Comparison of ENCODE assay signal across 25 mouse cellular contexts in the genomic region with DNA sequence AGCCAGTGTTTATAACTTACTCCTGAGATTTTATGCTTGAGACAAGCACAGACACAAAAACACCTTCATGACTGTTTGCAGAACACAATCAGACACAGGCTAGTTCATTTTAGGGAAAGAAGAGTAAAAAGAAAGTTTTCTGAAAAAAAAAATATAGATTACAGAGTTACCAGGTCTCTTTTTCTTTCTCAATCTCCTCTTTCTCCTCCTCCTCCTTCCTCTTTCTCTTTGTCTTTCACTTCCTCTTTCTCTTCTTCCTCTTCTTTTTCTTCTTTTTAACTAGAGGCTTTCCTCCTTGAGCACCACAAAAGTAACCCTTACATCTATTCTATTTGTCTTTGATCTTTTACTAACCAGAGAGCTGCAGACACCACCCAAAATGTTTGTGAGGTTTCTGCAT. TPM values are rescaled to one million over a fixed set of nuclear protein-coding genes. Genes with fewer than 3 reads are reported as not detected.
DNase-seq lines count a peak whose midpoint lies in the region; ATAC-seq lines count a peak whose summit lies in the region.
"Had no signal": no experiment of that assay in that cellular context is flagged by ENCODE, and none has a peak within 500 bp of the region (broad histone marks: within the 10 kb centered on the region; RNA-seq: fewer than 3 reads in every experiment).

No protein-coding gene starts in this region.

- H3K4me1 ChIP-seq in forebrain, embryonic 13.5 days: no peaks in the 10 kb centered on the region
- H3K4me1 ChIP-seq: embryonic facial prominence, embryonic 15.5 days; forebrain, embryonic 10.5 days; forebrain, embryonic 15.5 days; heart, embryonic 10.5 days had no signal

- H3K27ac ChIP-seq in macrophage: peak overlapping the region; percentile 32
- no peak overlapping the region for H3K27ac ChIP-seq in forebrain, embryonic 13.5 days
- H3K27ac ChIP-seq: embryonic facial prominence, embryonic 15.5 days; forebrain, embryonic 10.5 days; forebrain, embryonic 15.5 days; heart, embryonic 10.5 days; hindbrain, embryonic 14.5 days had no signal

- H3K27me3 ChIP-seq in forebrain, embryonic 13.5 days: no peaks in the 10 kb centered on the region
- H3K27me3 ChIP-seq: embryonic facial prominence, embryonic 15.5 days; forebrain, embryonic 15.5 days had no signal

- DNase-seq in A20 (ENCODE audit: low read depth, low spot score): peak; percentile 61
- peak; percentile 45 for DNase-seq in MEL-GATA-1-ER (ENCODE audit: extremely low read depth, low read depth)
- no peak for DNase-seq in heart, postnatal 10 days
- no peak for DNase-seq in left cerebral cortex, adult 18-20 months (ENCODE audit: low spot score in 2 of 2)
- DNase-seq: adrenal gland, postnatal 14 days; cerebellum, adult 18-20 months; cerebellum, adult 9-11 months; cerebellum, postnatal 36 days; embryo, embryonic 11 days; gastrocnemius, postnatal 36 days; heart, adult 18-20 months; heart, postnatal 14 days had no signal

- intact Hi-C loops in heart, postnatal 10 days (cut with DNase I): no loop called here

- no peak overlapping the region for H3K4me3 ChIP-seq in macrophage (ENCODE audit: inconsistent target)
- no peak overlapping the region for H3K4me3 ChIP-seq in forebrain, embryonic 13.5 days
- H3K4me3 ChIP-seq: embryonic facial prominence, embryonic 15.5 days; erythroblast, embryonic 14.5 days; forebrain, embryonic 10.5 days; forebrain, embryonic 15.5 days; heart, embryonic 10.5 days had no signal

- H3K9ac ChIP-seq in forebrain, embryonic 13.5 days: no peak overlapping the region
- H3K9ac ChIP-seq: embryonic facial prominence, embryonic 15.5 days; forebrain, embryonic 15.5 days; hindbrain, embryonic 14.5 days had no signal

- H3K79me2 ChIP-seq in macrophage (ENCODE audit: inconsistent target): no peaks in the 10 kb centered on the region; the same call in 1 of the 2 replicates

- no peaks in the 10 kb centered on the region for H3K36me3 ChIP-seq in macrophage (ENCODE audit: inconsistent target)
- no peaks in the 10 kb centered on the region for H3K36me3 ChIP-seq in forebrain, embryonic 13.5 days (ENCODE audit: poor library complexity, severe bottlenecking)
- H3K36me3 ChIP-seq: embryonic facial prominence, embryonic 15.5 days; forebrain, embryonic 10.5 days; forebrain, embryonic 15.5 days; heart, embryonic 10.5 days had no signal

- H3K9me3 ChIP-seq in forebrain, embryonic 13.5 days (replicated peaks): no peaks in the 10 kb centered on the region
- H3K9me3 ChIP-seq: embryonic facial prominence, embryonic 15.5 days; forebrain, embryonic 10.5 days; forebrain, embryonic 15.5 days; heart, embryonic 10.5 days had no signal

- no peak overlapping the region for H3K4me2 ChIP-seq in forebrain, embryonic 13.5 days
- H3K4me2 ChIP-seq: embryonic facial prominence, embryonic 15.5 days; forebrain, embryonic 15.5 days; hindbrain, embryonic 14.5 days had no signal

- peak; percentile 57; the same call in 1 of the 2 replicates for ATAC-seq in neutrophil, adult 5-6 weeks (ENCODE audit: extremely low read depth, insufficient number of reproducible peaks, low FRiP score, poor library complexity, severe bottlenecking)
- no peak for ATAC-seq in forebrain, embryonic 13.5 days
- ATAC-seq: forebrain, embryonic 15.5 days had no signal

RNA-seq across cellular contexts. Expression of gene Fam111a, which starts 18.7 kb away (rescaled TPM):
- total RNA-seq in macrophage (2018; cell fraction: chromatin; rRNA removed): 10 to 100 TPM in 25 of 26 experiments, 1 to 10 TPM in 1; 7.4 to 79.6 (median 40.6) TPM
- 10 to 100 TPM; 36.0 to 74.7 (median 60.7) TPM for total RNA-seq in macrophage (2018; cell fraction: cytosol; rRNA removed)
- 100 to 1,000 TPM in 2 of 26 experiments, 10 to 100 TPM in 24; 26.5 to 166 (median 46.1) TPM for total RNA-seq in macrophage (2018; cell fraction: nucleus; rRNA removed)
- 55.9 to 176 TPM (median 125 TPM) in 3 replicates for polyA plus RNA-seq in macrophage (2018)
- 326 and 339 TPM in 2 replicates for total RNA-seq in neutrophil, adult 5-6 weeks (2017)
- 10 to 100 TPM in 1 of 2 experiments, 1 to 10 TPM in 1; 9.8 to 12.1 TPM for total RNA-seq in heart, postnatal 10 days (2021)
- 1 to 10 TPM; 1.5 to 2.0 TPM for total RNA-seq in left cerebral cortex, adult 18-20 months (2021)
- 12.4 and 13.4 TPM in 2 replicates for polyA plus RNA-seq in forebrain, embryonic 13.5 days (2015; fragmentation: Nextera tagmentation; extraction: Ambion mirVana)

RNA-seq across cellular contexts. Expression of gene Gm4952, which starts 35.6 kb away (rescaled TPM):
- total RNA-seq in macrophage (2018; cell fraction: chromatin; rRNA removed): under 1 TPM in 1 of 26 experiments, not detected in 25; 0.58 TPM
- under 1 TPM in 1 of 26 experiments, not detected in 25; 0.03 TPM for total RNA-seq in macrophage (2018; cell fraction: cytosol; rRNA removed)
- total RNA-seq in macrophage (2018; cell fraction: nucleus; rRNA removed): 1 to 10 TPM in 1 of 26 experiments, not detected in 25; 1.1 TPM
- polyA plus RNA-seq in macrophage (2018): not detected in 3 replicates
- total RNA-seq in neutrophil, adult 5-6 weeks (2017): not detected in 2 replicates
- not detected for total RNA-seq in heart, postnatal 10 days (2021)
- total RNA-seq in left cerebral cortex, adult 18-20 months (2021): not detected
- polyA plus RNA-seq in forebrain, embryonic 13.5 days (2015; fragmentation: Nextera tagmentation; extraction: Ambion mirVana): not detected in 2 replicates
- total RNA-seq: ES-E14; gastrocnemius, adult 8-10 months; gastrocnemius, postnatal 36 days; heart, adult 18-20 months; heart, postnatal 14 days; hematopoietic stem cell, adult 5-6 weeks had no signal
- polyA plus RNA-seq: embryonic facial prominence, embryonic 15.5 days; erythroblast, embryonic 14.5 days; forebrain, embryonic 10.5 days; forebrain, embryonic 15.5 days; heart, embryonic 14.5 days; hindbrain, embryonic 14.5 days had no signal

Comparison
In these comparisons a context has a peak if more than half of its experiments do, and no peak if none do; other contexts are left out.
1. DNase-seq: peak in A20 (single experiment) and MEL-GATA-1-ER (single experiment); none in heart, postnatal 10 days (0 of 2) and left cerebral cortex, adult 18-20 months (0 of 2).
2. RNA of gene Fam111a, which starts 18.7 kb away (total RNA-seq): 326 to 339 TPM in neutrophil, adult 5-6 weeks; 9.8 to 12.1 TPM in heart, postnatal 10 days and 1.5 to 2.0 TPM in left cerebral cortex, adult 18-20 months; every median in the first group is over 10 times any median in the second.